Comparison of ENCODE assay signal across 14 mouse cellular contexts in the genomic region with DNA sequence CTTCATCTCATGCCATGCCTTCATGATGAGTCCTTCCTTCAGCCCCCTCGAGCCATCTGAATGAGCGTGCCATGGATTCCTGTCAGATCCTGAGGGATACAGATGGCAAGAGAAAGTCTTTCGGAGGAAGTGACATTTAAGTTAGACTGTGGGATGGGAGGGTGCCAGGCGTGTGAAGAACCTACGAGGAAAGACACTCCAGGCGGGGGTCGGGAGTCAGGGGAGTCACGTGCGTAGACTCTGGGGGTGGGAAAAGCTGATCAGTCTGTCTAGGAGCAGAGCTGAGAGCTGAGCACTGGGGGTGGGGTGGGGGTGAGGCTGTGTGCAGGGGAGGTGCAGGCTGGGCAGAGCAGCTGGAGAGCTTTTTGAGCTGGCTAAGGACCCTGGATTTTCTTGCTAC.
A peak's percentile ranks its signal among the peaks of the same experiment; 100 is the strongest.
DNase-seq lines count a peak whose midpoint lies in the region; ATAC-seq lines count a peak whose summit lies in the region.
"Had no signal": no experiment of that assay in that cellular context is flagged by ENCODE, and none has a peak within 500 bp of the region (broad histone marks: within the 10 kb centered on the region; RNA-seq: fewer than 3 reads in every experiment).

No protein-coding gene starts in this region.

- intact Hi-C loops in left cerebral cortex, postnatal 4 days (cut with DNase I): no loop called here
- intact Hi-C loops in left cerebral cortex, postnatal 14 days (cut with DNase I): no loop called here

- peak; percentile 35 for DNase-seq in left cerebral cortex, adult 11 months (ENCODE audit: low spot score)
- no peak for DNase-seq in left cerebral cortex, postnatal 4 days
- peak; percentile 26 to 43 for DNase-seq in layer of hippocampus, postnatal 10 days (ENCODE audit: low spot score in 2 of 2)
- peak; percentile 57 to 75 for DNase-seq in left cerebral cortex, postnatal 14 days (ENCODE audit: low spot score in 2 of 2)
- DNase-seq in right cerebral cortex, postnatal 4 days: peak; percentile 54
- DNase-seq in cerebellum, adult 8-10 months: no peak
- no peak for DNase-seq in cerebellum, postnatal 14 days
- DNase-seq: adrenal gland, postnatal 25 days; cerebellum, postnatal 36 days; heart, postnatal 4 days; kidney, adult 9 months; thymus, adult 18-20 months had no signal

- ATAC-seq in granulocyte monocyte progenitor cell, adult 5-6 weeks (replicated peaks; ENCODE audit: poor library complexity, severe bottlenecking): no peak
- ATAC-seq: lung, postnatal 0 days had no signal

Comparison
In these comparisons a context has a peak if more than half of its experiments do, and no peak if none do; other contexts are left out.
1. DNase-seq: peak in left cerebral cortex, adult 11 months (single experiment), layer of hippocampus, postnatal 10 days (2 of 2), left cerebral cortex, postnatal 14 days (2 of 2) and right cerebral cortex, postnatal 4 days (single experiment); none in left cerebral cortex, postnatal 4 days (single experiment), cerebellum, adult 8-10 months (single experiment) and cerebellum, postnatal 14 days (0 of 2).